Mouse (Mus musculus) CH12.LX (cell line): ENCODE data around the gene Gss.

ENCODE experiments used
- CTCF ChIP-seq, 2 experiments: IDR thresholded peaks in 1 of 2; conservative IDR thresholded peaks in 1 of 2; 2 replicates each; pipeline ENCODE4 v1.5.1; 2011 to 2012; ENCODE audit warnings: low read depth in 2 of 2, low read length in 2 of 2, improper control_type of control experiment in 1 of 2, inconsistent platforms in 1 of 2, mild to moderate bottlenecking in 1 of 2, moderate library complexity in 1 of 2
- EP300 ChIP-seq: IDR thresholded peaks from 2 replicates; pipeline ENCODE4 v1.6.1; 2011; ENCODE audit warnings: low read length, improper control_type of control experiment
- HCFC1 ChIP-seq: IDR thresholded peaks from 2 replicates; pipeline ENCODE4 v1.6.1; 2012; ENCODE audit warnings: low read depth, mild to moderate bottlenecking, inconsistent platforms, low read length, improper control_type of control experiment
- JUND ChIP-seq: conservative IDR thresholded peaks from 2 replicates; pipeline ENCODE4 v1.6.1; 2011; ENCODE audit warnings: low read depth, low read length, improper control_type of control experiment
- MAFK ChIP-seq: IDR thresholded peaks from 2 replicates; pipeline ENCODE4 v1.6.1; 2011; ENCODE audit warnings: low read length, improper control_type of control experiment; ENCODE audit not compliant: insufficient replicate concordance
- PAX5 ChIP-seq: IDR thresholded peaks from 2 replicates; pipeline ENCODE4 v1.6.1; 2012; ENCODE audit warnings: low read length, inconsistent platforms, mixed read lengths
- POLR2A ChIP-seq: IDR thresholded peaks from 2 replicates; pipeline ENCODE4 v1.6.1; 2011; ENCODE audit warnings: low read depth, mild to moderate bottlenecking, improper control_type of control experiment, low read length
- POLR2AphosphoS2 ChIP-seq: IDR thresholded peaks from 2 replicates; pipeline ENCODE4 v1.6.1; 2011; ENCODE audit warnings: low read depth, low read length, improper control_type of control experiment
- RAD21 ChIP-seq: IDR thresholded peaks from 2 replicates; pipeline ENCODE4 v1.6.1; 2011; ENCODE audit warnings: low read depth, mild to moderate bottlenecking, low read length, improper control_type of control experiment, moderate library complexity
- RCOR1 ChIP-seq: conservative IDR thresholded peaks from 2 replicates; pipeline ENCODE4 v1.6.1; 2012; ENCODE audit warnings: low read depth, mild to moderate bottlenecking, inconsistent platforms, low read length, improper control_type of control experiment
- UBTF ChIP-seq: IDR thresholded peaks from 2 replicates; pipeline ENCODE4 v1.6.1; 2012; ENCODE audit warnings: low read depth, mild to moderate bottlenecking, inconsistent platforms, low read length, improper control_type of control experiment, moderate library complexity
- USF2 ChIP-seq: conservative IDR thresholded peaks from 2 replicates; pipeline ENCODE4 v1.6.1; 2011; ENCODE audit warnings: low read depth, low read length, improper control_type of control experiment
- ZKSCAN1 ChIP-seq: IDR thresholded peaks from 2 replicates; pipeline ENCODE4 v1.6.1; 2012; ENCODE audit warnings: low read depth, inconsistent platforms, low read length, improper control_type of control experiment, borderline replicate concordance
- ZNF384 ChIP-seq: IDR thresholded peaks from 2 replicates; pipeline ENCODE4 v1.6.1; 2012; ENCODE audit warnings: low read depth, low read length, improper control_type of control experiment, inconsistent platforms

GRCm38 (mm10) chr2:155552336-155552735 lies 40.3 kb downstream of the Gss start:
- TF ChIP-seq CTCF (conservative IDR thresholded peaks at IDR 0.05 in 1 of 2, IDR thresholded peaks at IDR 0.05 in 1 of 2; ENCODE audit: low read depth in 2 of 2, low read length in 2 of 2), result no peak
- no peak for TF ChIP-seq EP300
- TF ChIP-seq ZKSCAN1, result no peak
- no peak for TF ChIP-seq PAX5
- TF ChIP-seq RAD21, result no peak
- no peak for TF ChIP-seq MAFK
- no peak for TF ChIP-seq HCFC1
- TF ChIP-seq POLR2A, result no peak
- no peak for TF ChIP-seq USF2
- no peak for TF ChIP-seq UBTF
- no peak for TF ChIP-seq ZNF384
- no peak for TF ChIP-seq POLR2AphosphoS2
- no peak for TF ChIP-seq JUND
- no peak for TF ChIP-seq RCOR1
